Mouse (Mus musculus) left cerebral cortex, postnatal 4 days (tissue): ENCODE data around the gene Rad54l. TPM values are rescaled to one million over a fixed set of nuclear protein-coding genes. Genes with fewer than 3 reads are reported as not detected.

Experiments
- DNase-seq: peaks from one replicate; pipeline ENCODE4 v3.0.0-alpha.2; 2022
- intact Hi-C: fragments of 180-260 bp; cut with DNase I; formaldehyde crosslinking; loops from one replicate; pipeline ENCODE4 v1.15.1; 2025
- total RNA-seq, 2 experiments: library from RNA; stranded (reverse); gene quantifications; 2 replicates each; pipeline ENCODE4 v1.2.3; 2021

Rad54l gene
- total RNA-seq, 2 experiments from 2014 or later, result 2.4 to 3.2 TPM

GRCm38 (mm10) chr4:116142269-116142668 lies 18.8 kb upstream of the Rad54l start:
- intact Hi-C loops, result loop anchor here (10.0 kb wide), 1 partner anchor 853 kb away; the partner anchor contains the start of genes Hectd3 and Urod

GRCm38 (mm10) chr4:116141736-116142135 lies 18.2 kb upstream of the Rad54l start:
- DNase-seq, result no peak
- intact Hi-C loops, result loop anchor here (10.0 kb wide), 1 partner anchor 853 kb away; the partner anchor contains the start of genes Hectd3 and Urod

More at GRCm38 (mm10) chr4:116142269-116142668, 18.8 kb upstream of the Rad54l start:
- DNase-seq, result no peak

- DNase-seq, result no peak
These were observed 17.5 kb upstream of the Rad54l start for GRCm38 (mm10) chr4:116140801-116141574.

DNA sequence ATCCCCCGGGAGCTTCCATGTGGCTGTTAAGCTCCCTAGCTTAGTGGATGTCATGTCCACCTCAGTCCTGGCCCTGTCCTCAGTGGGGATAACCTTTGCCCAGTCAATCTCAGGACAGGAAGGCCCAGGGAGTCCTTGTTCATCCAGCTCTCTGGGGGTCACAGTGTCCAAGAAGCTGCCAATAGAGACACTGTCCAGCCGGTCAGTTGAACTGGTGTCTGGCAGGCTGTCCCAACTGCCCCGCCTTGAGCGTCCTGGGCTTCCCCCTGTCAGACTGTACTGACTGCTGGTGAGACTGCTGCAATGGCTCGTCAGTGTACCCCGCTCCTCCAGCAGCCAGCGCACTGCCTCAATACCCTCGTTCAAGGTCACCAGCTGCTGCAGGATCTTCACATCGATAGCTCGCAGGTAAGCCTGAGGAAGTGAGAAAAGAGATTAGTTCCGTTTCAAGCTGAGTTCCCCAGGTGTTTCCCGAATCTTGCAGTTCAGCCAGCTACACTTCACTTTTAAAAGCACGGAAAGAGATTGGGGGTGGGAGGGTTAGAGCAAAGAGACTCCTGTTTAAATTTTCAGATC lies 14.0 kb upstream of the Rad54l start:
- intact Hi-C loops, result no loop called here
- no peak for DNase-seq

More at GRCm38 (mm10) chr4:116140801-116141574, 17.5 kb upstream of the Rad54l start:
- intact Hi-C loops, result loop anchor here (10.0 kb wide), 1 partner anchor 854 kb away; the partner anchor contains the start of genes Hectd3 and Urod

- intact Hi-C loops, result no loop called here
- no peak for DNase-seq
These were observed 11.5 kb upstream of the Rad54l start for GRCm38 (mm10) chr4:116134990-116135389.

GRCm38 (mm10) chr4:116133126-116133525 lies 9.6 kb upstream of the Rad54l start:
- intact Hi-C loops, result no loop called here
- DNase-seq, result no peak

DNA sequence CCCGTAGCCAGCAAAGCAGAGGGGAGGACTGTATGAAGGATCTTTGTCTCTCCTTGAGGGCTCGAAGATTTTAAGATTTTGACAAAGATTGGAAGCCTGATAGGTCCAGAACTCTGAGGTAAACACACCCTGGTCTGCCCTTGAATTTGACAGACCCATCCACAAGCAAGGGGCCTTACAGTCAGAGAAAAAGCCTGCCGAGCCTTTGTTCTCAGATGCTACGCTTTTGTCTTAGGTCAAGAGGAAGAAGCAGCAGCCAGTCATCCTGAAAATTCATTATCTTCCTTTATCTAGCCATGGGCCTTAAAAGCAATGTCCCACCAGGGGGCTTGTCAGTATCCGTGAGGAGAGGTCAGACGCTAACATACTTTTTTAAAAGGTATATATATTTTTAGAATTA lies 4.5 kb upstream of the Rad54l start:
- intact Hi-C loops, result no loop called here
- no peak for DNase-seq

DNA sequence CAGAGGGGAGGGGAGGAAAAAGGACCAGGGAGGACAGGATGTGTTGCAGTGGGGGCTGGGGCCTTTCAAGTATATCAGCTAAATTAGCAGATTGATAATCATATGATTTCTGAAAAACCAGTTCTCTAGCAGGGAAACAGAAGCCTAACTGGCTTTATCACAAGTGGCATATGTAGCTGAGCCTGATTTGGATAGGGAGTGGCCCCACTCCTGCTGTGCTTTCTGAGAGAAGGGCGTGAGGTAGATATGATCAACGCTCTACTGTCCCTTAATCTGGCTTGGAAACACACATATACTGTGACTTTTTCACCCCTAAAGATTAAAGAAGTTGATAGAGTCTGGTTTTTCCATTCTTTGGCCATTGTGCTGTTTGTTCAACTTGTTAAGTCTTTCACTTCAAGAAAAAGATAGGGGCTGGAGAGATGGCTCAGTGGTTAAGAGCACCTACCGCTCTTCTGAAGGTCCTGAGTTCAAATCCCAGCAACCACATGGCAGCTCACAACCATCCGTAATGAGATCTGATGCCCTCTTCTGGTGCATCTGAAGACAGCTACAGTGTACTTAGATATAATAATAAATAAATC lies 2.4 kb upstream of the Rad54l start:
- no peak for DNase-seq
- intact Hi-C loops, result no loop called here

- DNase-seq, result no peak
- intact Hi-C loops, result no loop called here
These were observed 728 bp downstream of the Rad54l start for GRCm38 (mm10) chr4:116122762-116123161.

DNA sequence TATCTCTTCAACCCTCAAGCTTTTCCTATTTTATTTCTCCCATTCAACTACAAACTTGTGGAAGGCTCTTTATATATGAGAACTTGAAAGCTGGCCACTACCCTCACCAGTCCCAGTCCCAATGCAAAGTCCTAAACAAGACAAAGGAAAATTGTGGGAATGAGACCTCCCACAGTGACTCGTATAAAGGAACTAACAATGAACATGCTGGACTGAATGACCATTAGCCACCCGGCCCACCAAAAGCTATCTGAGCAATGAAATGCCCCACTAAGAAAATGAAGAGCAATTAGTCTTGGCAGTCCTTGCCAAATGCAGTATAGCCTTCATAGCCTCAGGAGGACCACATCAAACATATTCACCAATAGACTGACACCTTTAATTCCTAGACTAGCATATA lies 12.0 kb downstream of the Rad54l start:
- intact Hi-C loops, result no loop called here

GRCm38 (mm10) chr4:116110695-116111094 lies 12.8 kb downstream of the Rad54l start:
- intact Hi-C loops, result no loop called here
- no peak for DNase-seq

More for the DNA sequence above, 12.0 kb downstream of the Rad54l start:
- DNase-seq, result no peak

DNA sequence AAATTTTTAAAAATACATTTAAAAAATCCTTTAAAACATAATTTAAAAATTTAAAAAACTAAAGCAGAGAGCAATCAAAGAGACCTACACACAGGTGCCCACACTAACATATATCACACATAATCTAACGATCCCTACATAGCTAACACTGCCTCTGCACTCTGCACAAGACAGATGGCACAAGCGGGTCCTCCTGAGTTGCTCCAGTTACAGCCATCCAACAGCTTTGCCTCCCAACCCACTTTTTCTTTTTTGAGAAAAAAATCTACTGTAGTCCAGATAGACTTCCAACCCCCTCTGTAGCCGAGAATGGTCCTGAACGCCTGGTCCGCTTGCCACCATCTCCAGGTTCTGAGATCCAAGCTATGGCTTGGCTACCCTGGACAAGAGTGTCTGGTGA lies 18.2 kb downstream of the Rad54l start:
- intact Hi-C loops, result no loop called here
- DNase-seq, result no peak

DNA sequence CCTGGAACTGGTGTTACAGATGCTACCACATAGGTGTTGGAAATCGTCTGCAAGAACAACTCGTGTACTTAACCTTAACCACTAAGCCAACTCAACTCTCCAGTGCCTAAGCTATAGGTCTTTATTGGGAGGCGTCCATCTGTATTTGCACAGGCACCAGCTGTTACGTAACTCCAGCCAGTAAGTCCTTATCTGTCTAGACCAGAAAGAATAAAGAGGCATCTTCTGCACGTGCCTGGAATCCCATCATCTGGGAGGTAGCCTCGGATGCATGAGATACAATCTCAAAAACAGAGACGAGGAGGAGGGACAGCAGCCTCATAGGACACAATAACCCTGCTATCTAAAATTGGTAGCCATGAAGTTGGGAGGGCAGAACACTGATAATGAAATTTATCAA lies 22.5 kb downstream of the Rad54l start:
- no peak for DNase-seq
- intact Hi-C loops, result no loop called here

GRCm38 (mm10) chr4:116097211-116097610 lies 26.3 kb downstream of the Rad54l start:
- intact Hi-C loops, result no loop called here
- no peak for DNase-seq

- intact Hi-C loops, result no loop called here
- DNase-seq, result no peak
These were observed 27.2 kb downstream of the Rad54l start for GRCm38 (mm10) chr4:116096291-116096690.

- peak; percentile 76 for DNase-seq
- intact Hi-C loops, result no loop called here
These were observed 34.8 kb downstream of the Rad54l start for GRCm38 (mm10) chr4:116088510-116089249.

DNA sequence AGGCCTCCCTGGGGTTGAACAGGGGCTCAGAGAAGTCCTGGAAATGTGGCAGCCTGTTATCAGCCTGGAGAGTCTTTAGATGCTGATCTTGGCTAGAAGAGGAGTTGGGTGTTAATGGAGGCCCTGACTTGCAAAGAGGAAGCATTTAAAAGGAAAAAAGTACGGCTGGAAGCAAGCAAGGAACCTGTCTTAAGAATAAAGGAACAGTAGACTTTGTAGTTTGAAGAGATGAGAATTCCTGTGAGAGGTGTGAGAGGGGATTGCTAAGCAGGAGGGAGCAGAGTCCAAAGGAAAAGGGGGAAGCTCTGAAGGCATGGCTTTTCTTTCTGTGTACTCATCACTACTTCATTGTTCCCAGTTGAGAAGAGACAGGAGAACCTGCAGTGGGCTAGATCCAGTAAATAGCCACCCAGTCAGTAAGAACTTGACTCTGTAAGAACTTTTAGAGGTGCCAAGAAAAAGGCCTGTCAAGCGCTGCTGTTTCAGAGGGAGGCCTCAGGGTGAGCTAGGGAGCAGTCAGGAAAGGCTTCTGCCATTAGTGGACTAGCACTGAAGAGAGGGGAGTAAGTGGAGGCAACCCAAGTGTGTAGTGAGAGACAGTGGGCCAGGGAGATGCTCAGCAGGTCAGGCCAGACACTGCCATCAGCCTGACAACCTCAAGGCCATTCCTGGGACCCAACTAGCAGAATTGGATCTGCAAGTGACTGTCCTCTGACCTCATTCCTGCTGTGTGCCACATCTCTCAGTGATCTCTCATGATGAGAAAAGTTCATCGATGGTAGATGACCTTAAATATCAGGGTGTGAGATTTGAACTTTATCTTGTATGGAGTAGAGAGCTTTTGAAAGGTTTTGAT lies 46.0 kb downstream of the Rad54l start:
- intact Hi-C loops, result no loop called here
- no peak for DNase-seq

- DNase-seq, result peak; percentile 50
These were observed 46.9 kb downstream of the Rad54l start for GRCm38 (mm10) chr4:116076369-116077231.

More at GRCm38 (mm10) chr4:116076369-116077231, 46.9 kb downstream of the Rad54l start:
- intact Hi-C loops, result no loop called here
